Mouse (Mus musculus): ENCODE results near the gene Lyve1. TPM values are rescaled to one million over a fixed set of nuclear protein-coding genes. Genes with fewer than 3 reads are reported as not detected.

Gene Lyve1
- total RNA-seq, 2 experiments from 2014 or later: not detected

DNA sequence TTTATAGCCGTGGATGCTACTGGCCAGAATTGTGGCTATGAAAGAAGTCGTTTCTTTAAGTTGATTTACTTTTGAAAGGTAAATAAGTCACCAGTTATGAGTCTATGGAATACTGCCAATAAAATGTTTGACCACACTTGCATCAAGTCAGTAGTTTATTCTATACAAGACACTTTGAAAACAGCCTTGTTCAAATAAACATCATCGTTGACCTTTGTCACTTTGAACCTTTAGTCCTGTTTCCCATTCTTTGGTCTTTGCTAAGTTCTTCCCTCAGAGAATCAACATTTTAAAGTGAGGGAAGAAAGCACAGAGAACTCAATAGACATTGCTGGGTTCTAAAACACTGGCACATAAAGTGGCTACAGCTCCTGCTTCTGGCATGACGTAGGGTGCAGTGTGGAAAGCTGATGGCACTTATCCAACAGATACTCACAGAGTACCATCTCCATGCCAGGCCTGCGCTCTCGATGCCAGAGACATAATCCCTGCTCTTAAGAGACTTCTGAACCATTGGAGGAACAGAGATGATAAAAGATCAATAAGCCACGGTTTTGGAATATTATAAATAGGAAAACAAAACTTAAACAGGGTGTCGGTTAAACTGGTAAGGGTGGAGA lies 8.0 kb downstream of the Lyve1 start:
- no peak for ATAC-seq (replicated peaks; ENCODE audit: poor library complexity, severe bottlenecking)

DNA sequence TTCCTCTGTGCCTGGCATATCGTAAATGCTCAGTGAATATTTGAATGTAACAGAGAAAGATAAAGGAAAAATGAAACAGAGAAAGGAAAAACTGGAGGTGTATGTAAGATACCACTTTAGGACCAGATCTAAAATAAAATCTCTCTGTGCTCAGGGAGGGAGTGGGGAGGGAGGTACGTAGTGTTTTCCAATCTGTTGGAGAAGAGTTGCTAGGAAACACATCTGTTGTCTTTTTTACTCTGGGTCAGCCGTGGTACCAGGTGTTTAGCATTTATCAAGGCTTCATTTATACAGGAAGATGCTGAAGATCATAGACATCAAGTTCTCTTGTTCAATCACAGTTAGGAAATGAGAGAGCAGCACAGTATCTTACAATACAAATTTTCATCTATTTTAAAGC lies 8.5 kb downstream of the Lyve1 start:
- no peak for ATAC-seq (replicated peaks; ENCODE audit: poor library complexity, severe bottlenecking)

DNA sequence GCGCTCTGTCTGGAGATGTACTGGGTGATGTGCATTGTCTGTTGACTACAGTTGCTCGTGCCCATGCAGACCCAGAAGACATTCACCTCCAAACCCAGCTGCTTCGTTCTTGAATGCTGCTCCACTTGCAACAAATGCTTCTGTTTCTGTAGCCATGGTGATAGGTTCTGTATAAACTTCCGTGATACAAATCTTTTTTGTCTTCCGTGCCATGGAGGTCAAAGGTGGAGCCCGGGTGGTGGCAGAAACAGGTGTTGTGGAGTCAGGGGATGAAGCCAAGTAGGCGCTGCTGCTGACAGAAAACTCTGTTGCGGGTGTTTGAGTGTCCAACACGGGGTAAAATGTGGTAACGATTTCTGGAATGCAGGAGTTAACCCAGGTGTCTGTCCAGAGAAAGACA lies 9.4 kb downstream of the Lyve1 start:
- ATAC-seq (replicated peaks; ENCODE audit: poor library complexity, severe bottlenecking): no peak

DNA sequence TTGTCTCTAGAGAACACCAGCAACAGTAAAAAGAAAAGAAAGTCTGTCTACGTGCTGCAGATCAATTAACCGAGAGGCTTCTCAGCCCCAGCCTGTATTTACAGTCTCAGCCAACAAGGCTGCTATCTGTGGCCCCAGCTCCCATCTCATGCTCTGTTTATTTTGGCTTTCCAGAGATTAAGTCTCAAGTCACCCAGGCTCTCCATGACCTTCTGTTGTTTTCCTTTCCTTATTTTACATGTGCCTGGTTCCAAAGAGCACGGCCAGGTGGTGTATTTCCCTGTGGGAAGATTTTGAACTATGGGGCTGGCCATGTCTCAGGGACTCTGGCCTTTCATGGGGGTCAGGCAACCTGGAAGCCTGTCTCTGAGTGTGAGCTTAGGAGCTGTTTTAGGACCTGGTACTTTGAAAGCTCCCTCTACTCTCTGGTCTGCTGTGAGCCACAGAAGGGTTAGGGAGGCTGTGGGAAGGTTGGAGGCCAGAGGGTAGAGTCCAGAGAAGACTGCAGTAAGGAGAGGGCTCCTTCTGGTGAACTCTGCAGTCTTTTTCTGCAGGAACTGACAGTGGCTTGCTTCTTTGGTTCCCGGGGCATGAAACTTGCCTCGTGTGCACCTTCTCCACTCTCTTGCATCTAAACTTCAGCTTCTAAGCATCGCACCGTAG lies 11.4 kb downstream of the Lyve1 start:
- no peak for ATAC-seq (replicated peaks; ENCODE audit: poor library complexity, severe bottlenecking)

DNA sequence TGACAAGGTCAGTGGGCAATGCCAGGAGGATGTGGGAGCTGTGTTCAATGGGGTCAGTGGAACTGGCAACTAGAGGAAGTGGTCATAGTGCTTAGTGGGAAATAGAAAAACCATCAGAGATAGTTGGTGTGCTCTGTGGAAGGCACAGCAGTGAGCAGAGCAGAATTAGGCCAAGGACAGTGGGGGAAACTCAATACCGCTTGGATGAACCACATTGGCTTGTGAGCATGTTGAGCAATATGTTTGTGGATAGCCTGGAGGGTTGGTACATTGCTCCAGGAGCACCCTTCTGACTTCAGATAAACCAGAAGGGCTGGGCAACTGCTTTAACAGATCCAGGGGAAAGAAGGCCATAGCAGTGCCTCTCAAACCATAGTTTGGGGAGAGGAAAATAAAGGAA lies 14.7 kb downstream of the Lyve1 start:
- ATAC-seq (replicated peaks; ENCODE audit: poor library complexity, severe bottlenecking): peak; percentile 62

DNA sequence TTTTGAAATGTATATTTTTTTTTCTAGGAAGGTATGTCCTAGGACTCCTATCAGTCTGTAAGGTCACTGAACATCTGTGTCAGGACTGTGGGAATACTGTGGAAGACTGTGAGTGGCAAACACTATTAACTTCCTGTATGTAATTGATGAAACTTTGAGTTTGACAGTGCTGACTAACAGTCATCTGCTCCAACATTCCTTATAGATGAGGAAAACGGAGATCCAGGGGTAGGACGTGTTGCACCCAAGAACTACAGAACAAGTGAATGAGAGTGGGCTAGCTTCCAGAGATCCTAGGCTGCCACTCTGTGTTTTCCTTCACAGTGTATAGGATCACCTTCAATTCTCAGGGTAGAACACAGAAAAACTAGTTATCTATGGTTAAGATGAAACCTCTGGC lies 15.7 kb downstream of the Lyve1 start:
- no peak for ATAC-seq (replicated peaks; ENCODE audit: poor library complexity, severe bottlenecking)

DNA sequence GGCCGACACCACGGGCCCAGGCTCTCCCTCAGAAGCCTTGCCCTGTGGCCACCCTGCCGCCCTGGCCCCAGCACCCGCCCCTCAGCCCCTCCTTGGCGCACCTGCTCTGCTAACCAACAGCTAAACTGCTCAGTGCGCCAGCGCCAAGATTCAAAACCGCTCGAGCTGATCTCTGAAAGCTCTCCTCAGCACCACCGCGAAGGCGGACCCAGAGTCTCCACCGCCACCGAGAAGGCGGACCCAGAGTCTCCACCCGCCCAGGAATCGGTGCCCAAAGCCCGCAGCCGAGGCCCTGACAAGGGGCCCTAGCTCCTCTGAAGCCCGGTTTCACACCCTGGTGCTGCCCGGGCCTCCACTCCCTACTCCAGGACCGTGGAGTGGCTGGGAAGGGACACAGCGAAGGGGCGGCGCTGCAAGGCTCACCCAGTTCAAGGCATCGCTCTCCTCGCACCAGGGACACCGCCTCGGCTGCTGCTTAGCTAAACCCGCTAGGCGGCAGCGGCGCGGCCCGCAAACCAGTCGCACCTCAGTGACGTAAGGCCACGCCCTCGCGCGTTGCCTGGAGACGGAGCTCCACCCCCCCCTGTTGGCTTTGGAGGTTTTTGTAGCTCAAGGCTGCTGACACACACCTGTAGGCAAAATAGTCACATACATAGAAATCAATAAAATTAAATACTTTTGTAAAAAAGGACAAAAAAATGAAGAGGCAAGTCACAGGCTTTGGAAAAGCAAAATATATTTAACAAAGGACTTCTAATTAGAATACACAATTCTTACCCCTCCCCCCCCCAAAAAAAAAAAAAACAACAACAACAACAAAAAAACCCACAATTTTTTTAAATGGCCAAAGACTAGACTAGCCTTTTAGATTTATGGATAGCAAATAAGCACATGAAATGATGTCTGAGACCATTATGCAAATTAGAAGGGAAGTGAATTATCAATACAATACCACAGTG lies 18.8 kb downstream of the Lyve1 start, which contains the start of gene Rnf141:
Gene Rnf141, minus strand, starts transcription at position 542 of the 959 bp plus-strand sequence.
- peak; percentile 85 for ATAC-seq (replicated peaks; ENCODE audit: poor library complexity, severe bottlenecking)

DNA sequence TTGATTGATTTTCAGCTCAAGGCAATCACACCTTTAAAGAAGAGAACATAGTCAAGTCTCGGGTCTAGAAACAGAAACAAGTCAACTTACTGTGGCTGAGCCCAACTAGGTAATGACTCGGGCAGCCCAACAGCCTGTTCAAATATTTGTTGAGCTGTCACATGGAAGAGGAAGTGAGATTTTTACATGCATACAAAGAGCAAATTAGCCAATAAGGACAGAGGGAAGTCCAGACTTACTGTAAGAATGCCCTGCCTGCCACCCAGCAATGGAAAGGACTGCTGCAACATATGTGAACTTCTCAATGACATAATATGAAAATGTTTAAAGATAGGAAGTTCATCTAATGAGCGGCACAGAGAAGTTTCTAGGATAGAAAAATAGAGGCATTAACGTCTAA lies 22.7 kb downstream of the Lyve1 start:
- ATAC-seq (replicated peaks; ENCODE audit: poor library complexity, severe bottlenecking): peak; percentile 86

DNA sequence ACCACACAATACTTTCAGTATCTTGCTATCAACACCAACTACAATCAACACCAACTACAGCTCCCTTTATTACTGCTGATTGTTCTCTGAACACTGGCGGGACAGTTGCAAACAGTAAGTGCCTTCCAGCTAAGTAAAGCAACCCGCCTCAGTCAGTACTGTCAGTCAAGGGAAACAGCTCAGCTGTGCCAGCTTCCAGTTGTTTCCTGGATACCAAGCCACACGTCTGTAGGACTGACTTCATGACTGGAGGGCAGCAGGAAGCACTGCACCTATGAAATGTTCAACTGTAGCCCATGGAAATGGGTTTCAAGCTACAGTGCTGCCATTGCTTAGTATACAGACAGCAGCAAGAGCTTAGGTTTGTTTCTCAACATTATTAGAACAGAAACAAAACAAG lies 28.5 kb downstream of the Lyve1 start:
- peak; percentile 60; the same call in 1 of the 2 replicates for ATAC-seq (replicated peaks; ENCODE audit: poor library complexity, severe bottlenecking)

DNA sequence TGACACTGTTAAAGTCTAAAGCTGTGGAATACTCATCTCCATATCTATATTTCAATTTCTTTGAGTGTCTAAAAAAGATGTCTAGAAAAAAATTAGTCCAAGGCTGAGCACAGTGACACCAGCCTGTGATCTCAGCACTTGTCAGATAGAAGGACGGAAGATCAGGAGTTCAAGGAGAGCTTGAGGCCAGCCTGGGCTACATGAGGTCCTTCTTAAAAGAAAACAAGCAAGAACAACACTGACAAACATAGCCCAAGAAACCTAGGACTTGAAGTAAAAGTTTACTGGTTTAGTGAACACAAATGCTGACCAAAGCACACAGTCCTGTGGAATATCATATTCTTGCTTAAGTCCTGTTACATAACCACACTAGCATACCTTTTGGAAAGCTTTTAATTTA lies 29.0 kb downstream of the Lyve1 start:
- ATAC-seq (replicated peaks; ENCODE audit: poor library complexity, severe bottlenecking): no peak

DNA sequence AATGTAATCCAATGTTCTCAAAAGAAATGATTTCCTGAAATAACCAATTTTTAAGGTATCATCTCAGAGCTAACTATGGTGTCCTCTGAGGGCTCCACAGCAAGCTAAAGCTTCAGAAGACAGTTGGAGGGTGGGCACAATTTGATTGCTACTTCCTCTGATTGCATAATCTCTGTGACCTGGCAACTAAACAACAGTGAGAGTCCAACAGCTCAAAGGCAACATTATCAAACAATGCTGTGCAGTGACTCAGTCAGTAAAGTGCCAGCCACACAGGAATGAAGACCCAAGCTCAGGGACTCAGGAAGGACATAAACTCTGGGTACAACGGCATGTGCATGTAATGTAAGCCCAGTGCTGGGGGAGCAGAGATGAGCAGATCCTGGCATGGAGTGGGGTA lies 30.0 kb downstream of the Lyve1 start:
- ATAC-seq (replicated peaks; ENCODE audit: poor library complexity, severe bottlenecking): peak; percentile 93

DNA sequence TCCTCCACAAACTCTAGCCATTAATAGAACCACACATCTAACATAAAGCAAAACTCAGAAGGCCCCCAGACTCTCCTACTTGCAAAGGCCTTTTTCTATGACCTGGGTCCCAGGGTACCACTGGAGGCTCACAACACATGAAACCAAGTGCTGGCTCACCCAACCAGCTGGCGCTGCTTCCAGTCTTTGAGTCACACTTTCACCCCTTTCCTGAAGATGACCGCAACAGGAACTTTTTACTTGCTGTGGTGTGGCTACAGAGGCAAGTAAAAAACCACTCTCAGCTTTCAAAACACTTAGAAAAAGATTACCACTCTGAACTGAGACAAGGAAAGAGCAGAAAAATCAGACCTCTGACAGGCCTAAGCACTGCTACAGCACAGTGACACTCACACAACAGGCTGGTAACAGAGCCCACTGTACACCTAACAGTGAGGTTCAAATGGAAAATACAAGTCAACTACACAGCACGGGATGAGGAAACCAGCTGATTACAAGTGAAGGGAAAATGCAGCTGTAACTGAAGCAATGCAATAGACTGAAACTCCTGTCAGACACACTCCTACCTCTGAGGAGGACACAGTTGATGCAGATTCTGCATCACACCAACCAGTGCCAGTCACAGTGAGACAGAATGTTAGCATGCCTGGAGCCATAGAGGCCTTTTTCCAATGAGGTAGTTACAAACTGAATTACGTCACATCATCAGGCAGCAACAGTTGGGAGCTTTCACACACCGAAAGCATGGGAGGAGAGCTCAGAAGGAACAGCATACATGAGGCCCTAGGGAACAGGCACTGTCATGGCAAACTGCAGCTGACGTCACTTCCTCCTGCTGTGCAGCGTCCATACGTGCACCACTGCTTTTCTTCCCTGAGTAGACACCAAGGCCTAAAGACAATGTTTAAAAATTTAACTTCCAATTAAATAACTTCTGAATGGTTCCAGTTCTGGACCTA lies 38.8 kb downstream of the Lyve1 start:
- ATAC-seq (replicated peaks; ENCODE audit: poor library complexity, severe bottlenecking): peak; percentile 86

DNA sequence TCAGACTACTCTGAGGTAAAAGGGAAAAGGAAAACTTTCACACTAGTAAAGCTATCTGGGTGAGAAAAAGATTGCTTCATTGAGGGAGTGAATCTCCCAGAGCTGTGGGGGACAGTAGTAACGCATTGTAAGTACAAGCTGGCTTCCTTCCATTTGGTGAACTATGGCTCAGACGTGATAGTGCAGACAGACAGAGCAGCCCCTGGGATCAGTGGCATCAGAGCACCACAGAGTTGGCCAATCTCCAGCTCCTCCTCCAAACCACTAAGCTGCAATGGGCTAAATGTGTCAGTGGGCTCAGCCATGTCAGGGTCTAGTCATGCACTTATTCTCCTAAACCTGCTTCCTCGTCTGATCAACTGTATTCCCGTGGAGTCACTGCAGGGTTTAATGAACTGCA lies 39.4 kb downstream of the Lyve1 start:
- peak; percentile 80 for ATAC-seq (replicated peaks; ENCODE audit: poor library complexity, severe bottlenecking)

DNA sequence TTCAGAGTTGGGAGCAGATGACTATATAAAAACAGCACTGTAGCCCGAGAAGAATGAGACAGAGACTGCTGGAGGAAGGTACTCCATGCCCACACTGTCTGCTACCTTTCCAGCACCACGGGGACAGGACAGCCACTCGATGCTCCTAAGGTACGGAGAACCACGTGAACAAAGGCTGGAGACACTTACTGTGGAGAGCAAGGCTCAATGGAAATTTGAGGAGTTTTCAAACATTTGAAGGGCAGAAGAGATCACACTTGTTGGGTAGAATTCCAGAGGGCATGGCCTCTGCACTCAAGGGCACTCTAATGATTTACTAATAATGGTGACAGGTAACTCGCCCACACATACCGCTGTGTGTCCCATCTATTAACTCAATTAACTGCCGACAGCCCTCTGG lies 40.0 kb downstream of the Lyve1 start:
- no peak for ATAC-seq (replicated peaks; ENCODE audit: poor library complexity, severe bottlenecking)

DNA sequence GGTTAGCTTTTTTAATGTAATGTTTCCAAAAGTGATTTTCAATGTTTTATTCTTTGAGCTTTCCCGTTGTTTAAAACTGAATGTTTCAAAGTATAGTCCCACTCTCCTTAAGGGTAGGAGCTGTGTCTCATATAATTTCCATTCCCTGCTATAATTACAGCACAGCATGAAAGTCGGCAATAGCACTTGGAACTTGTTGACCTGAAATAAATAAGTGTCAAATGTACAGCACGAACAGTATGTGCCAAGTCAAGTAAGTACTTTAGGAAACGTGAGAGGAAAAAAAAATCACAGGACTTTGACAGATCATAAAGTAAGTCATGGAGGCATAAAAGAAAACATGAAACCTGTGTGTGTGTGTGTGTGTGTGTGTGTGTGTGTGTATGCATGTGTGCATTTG lies 41.0 kb downstream of the Lyve1 start:
- ATAC-seq (replicated peaks; ENCODE audit: poor library complexity, severe bottlenecking): no peak

DNA sequence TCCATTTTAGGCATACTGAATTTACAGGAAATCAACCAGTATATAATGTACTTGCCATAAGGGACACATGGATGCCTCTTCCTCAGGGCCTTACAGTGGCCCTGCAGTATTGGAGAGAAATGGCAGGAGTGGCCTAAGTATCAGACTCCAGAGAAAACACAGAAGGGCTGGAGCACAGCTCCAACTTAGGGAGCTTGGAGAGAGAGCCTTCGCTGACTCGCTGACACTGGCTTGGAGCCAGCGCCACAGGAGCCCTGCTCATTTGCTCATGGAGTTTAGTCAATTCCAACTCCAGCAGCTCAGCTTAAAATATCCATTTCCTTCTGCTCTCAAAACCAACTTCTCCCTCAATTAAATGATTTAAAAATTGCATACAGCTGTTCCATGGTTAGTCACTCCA lies 41.4 kb downstream of the Lyve1 start:
- no peak for ATAC-seq (replicated peaks; ENCODE audit: poor library complexity, severe bottlenecking)

DNA sequence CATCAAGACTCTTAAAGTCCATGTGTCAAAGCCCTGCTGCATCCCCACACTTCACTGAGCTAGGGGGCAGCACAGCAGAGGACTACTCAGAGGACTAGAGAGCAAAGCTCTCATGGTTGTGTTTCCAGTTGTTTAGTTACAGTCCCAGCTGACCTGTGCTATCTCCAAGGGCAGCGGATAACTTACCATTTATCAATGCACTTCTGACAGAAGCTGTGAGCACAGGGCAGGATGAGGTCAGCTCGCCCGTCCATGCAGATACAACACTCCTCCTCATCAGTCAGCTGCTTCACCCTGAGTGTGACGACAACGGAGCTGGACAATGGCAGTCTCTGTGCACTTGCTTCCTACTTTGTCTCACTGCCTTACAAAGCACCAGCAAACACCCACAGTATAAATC lies 42.0 kb downstream of the Lyve1 start:
- no peak for ATAC-seq (replicated peaks; ENCODE audit: poor library complexity, severe bottlenecking)

DNA sequence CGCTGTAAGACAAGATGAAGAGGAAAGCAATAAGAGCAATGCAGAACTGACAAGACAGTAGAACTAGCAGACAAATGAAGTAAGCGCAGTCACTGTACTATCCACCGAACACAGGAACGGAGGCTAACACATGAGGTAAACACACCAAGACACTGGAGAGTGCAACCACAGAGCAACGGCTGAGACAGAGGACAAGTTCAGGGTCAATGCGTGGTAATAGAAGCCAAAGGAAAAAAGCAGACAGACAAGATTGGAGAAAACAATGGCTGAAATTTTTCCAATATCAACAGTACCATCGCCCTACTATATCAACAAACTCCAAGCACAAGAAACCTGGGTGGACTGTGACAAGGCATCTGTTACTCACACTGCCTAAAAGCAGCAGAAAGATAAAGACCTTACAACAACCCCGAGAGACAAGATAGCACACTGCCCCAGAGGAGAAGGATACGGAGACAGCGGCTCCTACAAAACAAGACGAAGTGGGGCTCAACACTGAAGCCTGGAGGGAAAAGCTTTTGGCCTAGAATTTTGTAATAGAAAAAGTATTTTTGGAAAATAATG lies 44.2 kb downstream of the Lyve1 start:
- ATAC-seq (replicated peaks; ENCODE audit: poor library complexity, severe bottlenecking): no peak

DNA sequence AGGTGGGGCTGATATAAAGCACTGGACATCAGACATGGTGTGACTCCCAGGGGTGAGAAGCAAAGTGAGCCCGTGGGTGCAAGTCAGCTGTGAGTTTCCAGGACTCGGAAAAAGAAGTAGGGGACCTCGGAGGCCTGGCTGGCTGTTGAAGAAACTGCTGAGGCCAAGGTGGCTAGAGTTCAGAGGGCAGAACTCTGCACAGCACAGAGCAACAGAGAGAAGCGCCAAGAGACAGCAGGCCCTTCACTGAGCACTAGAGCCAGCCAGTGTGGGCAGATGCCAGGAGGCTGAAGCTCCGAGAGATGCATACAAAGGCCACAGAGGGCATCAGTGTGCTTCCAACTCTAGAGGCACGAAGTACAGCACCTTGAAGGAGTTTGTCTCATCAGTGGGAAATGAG lies 44.8 kb downstream of the Lyve1 start:
- no peak for ATAC-seq (replicated peaks; ENCODE audit: poor library complexity, severe bottlenecking)

DNA sequence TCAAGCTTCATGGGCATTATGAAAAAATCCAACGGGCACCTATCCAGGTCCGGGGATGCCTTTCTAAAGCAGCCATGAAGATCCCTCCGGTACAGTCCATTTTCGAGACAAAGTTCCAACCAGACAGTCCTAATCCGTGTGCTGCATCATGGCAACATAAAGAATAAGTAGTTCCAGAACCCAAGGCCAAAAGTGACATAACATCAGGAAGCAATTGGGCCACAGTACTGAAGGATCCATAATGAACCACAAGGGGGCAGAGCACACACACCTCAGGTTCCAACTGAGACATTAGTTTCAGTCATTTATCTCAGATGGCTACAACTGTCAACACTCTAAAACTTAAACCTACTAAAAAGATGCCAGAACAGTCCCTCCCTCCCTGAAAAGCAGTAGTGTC lies 47.0 kb downstream of the Lyve1 start:
- peak; percentile 94 for ATAC-seq (replicated peaks; ENCODE audit: poor library complexity, severe bottlenecking)

All from granulocyte monocyte progenitor cell, adult 5-6 weeks (primary cell).